Mouse (Mus musculus): Measurements from ENCODE around the gene Rab5b. TPM values are rescaled to one million over a fixed set of nuclear protein-coding genes. Genes with fewer than 3 reads are reported as not detected.
"Not testable (repeated sequence)": the region's sequence is repeated elsewhere in the genome, so short reads cannot be mapped to it uniquely, and the experiment has no call there.

Gene Rab5b
- polyA plus RNA-seq, 1 experiment from 2014 or later, result 37.8 TPM

DNA sequence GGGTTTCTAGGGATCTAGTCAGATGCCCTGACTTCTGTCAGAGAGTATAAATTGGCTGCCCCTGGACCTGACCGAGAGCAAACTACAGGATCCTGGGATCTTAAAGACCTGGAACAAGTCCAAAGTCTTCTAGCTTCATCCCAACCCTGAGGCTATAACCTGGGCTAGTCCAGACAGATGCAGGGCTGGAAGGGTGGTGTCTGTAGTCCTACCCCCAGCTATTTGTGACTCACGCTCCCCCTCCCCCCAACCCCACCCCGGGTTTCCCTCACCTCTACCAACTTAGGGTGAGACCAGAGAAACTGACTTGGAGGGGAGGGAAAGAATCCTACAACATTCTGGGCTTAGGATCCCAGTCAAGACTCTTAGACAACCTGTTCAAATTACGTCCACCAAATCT is 46.6 kb upstream of the Rab5b start:
- Histone ChIP-seq H3K4me1 (replicated peaks; ENCODE audit: control insufficient read depth, insufficient read depth, low read length) (peaks cover 6% of the 10 kb centered on the region; the same call in 1 of the 2 replicates), H3K4me3 (ENCODE audit: low read depth, low read length) (peak overlapping the region; percentile 64), H3K9me3 (ENCODE audit: control insufficient read depth) (no peaks in the 10 kb centered on the region), H3K27me3 (replicated peaks; ENCODE audit: control insufficient read depth, insufficient read depth, low read length) (no peaks in the 10 kb centered on the region), H3K4me2 (replicated peaks; ENCODE audit: low read depth) (peak overlapping the region; percentile 93), H3K27ac (ENCODE audit: low read depth, low read length) (0 out of 2 replicates have a peak overlapping the region, but pooled peaks have one; percentile 11), H3K9ac (ENCODE audit: low read depth, low read length) (peak overlapping the region; percentile 64; the same call in 1 of the 2 replicates), H3K36me3 (ENCODE audit: control insufficient read depth, insufficient read depth) (no peaks in the 10 kb centered on the region)
- ATAC-seq, result no peak
- no peak for TF ChIP-seq CTCF (IDR thresholded peaks at IDR 0.05; ENCODE audit: low read depth)
- 29% methylated on average over 4 of the region's 4 CpGs for WGBS

DNA sequence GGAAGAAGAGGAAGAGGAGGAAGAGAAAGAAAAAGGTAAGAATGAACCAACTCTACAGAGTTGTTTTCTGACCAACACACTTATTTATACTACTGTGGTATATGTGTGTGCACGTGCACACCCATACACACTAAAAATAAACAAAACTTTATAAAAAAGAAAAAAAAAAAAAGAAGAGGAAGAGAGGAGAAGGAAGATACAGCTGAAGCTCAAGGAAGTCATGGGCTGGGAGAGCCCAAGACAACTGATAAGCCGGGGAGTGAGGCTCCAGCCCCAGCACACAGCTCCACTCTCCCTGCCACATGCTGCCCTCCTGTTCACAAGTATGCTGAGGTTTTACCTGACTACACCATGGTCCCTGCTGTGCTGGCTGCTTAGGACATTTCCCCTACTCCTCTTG is 44.2 kb upstream of the Rab5b start:
- H3K36me3 ChIP-seq (ENCODE audit: control insufficient read depth, insufficient read depth), result no peaks in the 10 kb centered on the region
- peaks cover 6% of the 10 kb centered on the region; the same call in 1 of the 2 replicates for H3K4me1 ChIP-seq (replicated peaks; ENCODE audit: control insufficient read depth, insufficient read depth, low read length)
- H3K9me3 ChIP-seq (ENCODE audit: control insufficient read depth), result no peaks in the 10 kb centered on the region
- no peak overlapping the region for H3K4me3 ChIP-seq (ENCODE audit: low read depth, low read length)
- 28% methylated on average over 2 of the region's 2 CpGs for WGBS
- TF ChIP-seq CTCF (IDR thresholded peaks at IDR 0.05; ENCODE audit: low read depth), result no peak
- H3K27me3 ChIP-seq (replicated peaks; ENCODE audit: control insufficient read depth, insufficient read depth, low read length), result no peaks in the 10 kb centered on the region
- no peak for ATAC-seq
- no peak overlapping the region for H3K9ac ChIP-seq (ENCODE audit: low read depth, low read length)
- no peak overlapping the region for H3K4me2 ChIP-seq (replicated peaks; ENCODE audit: low read depth)
- no peak overlapping the region for H3K27ac ChIP-seq (ENCODE audit: low read depth, low read length)

DNA sequence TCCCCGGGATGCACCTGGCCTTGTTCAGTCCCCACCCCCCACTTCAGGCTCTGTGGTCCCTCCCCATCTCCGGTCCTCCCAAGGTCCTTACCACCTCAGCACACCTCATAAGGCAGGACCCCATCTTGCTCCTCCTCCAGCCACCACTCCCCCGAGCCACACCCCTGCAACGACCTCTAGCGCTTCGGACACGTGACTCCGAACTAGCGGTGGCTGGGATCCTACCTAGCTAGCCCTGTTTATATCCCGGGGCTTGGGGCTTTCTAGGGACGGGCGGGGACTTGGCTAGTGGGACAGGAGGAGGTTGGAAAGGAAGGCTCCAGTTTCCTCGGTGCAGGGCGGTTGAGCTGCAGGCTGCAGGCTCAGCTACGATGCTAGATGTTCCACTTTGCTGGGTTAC is 41.4 kb upstream of the Rab5b start:
- peak; percentile 42; the same call in 1 of the 2 replicates for ATAC-seq
- no peak overlapping the region for H3K9ac ChIP-seq (ENCODE audit: low read depth, low read length)

DNA sequence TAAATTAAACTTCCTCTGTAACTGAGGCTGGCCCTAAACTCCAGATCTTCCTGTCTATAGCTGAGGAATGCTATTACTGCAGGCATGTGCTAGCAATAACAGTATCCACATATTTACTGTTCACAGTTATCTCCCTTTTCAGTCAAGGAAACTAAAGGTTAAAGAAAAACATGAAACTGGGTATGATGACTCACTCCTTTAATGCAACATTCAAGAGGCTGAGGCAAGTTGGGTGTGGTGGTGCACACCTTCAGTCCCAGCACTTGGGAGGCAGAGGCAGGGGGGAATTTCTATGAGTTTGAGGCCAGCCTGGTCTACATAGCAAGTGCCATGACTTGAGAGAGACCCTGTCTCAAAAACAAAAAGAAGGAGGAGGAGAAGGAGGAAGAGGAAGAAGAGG is 35.9 kb upstream of the Rab5b start:
- Histone ChIP-seq H3K27ac (ENCODE audit: low read depth, low read length) (no peak overlapping the region), H3K4me3 (ENCODE audit: low read depth, low read length) (no peak overlapping the region), H3K4me2 (replicated peaks; ENCODE audit: low read depth) (no peak overlapping the region), H3K9me3 (ENCODE audit: control insufficient read depth) (no peaks in the 10 kb centered on the region), H3K4me1 (replicated peaks; ENCODE audit: control insufficient read depth, insufficient read depth, low read length) (no peaks in the 10 kb centered on the region), H3K36me3 (ENCODE audit: control insufficient read depth, insufficient read depth) (peaks cover 23% of the 10 kb centered on the region; the same call in 1 of the 2 replicates), H3K27me3 (replicated peaks; ENCODE audit: control insufficient read depth, insufficient read depth, low read length) (no peaks in the 10 kb centered on the region), H3K9ac (ENCODE audit: low read depth, low read length) (no peak overlapping the region)
- peak; percentile 44; the same call in 1 of the 2 replicates for ATAC-seq
- no peak for TF ChIP-seq CTCF (IDR thresholded peaks at IDR 0.05; ENCODE audit: low read depth)

More for the DNA sequence above, 41.4 kb upstream of the Rab5b start:
- Histone ChIP-seq H3K27ac (ENCODE audit: low read depth, low read length) (no peak overlapping the region), H3K36me3 (ENCODE audit: control insufficient read depth, insufficient read depth) (peaks cover 7% of the 10 kb centered on the region; the same call in 1 of the 2 replicates), H3K9me3 (ENCODE audit: control insufficient read depth) (no peaks in the 10 kb centered on the region), H3K4me2 (replicated peaks; ENCODE audit: low read depth) (peak overlapping the region; percentile 45), H3K4me1 (replicated peaks; ENCODE audit: control insufficient read depth, insufficient read depth, low read length) (no peaks in the 10 kb centered on the region), H3K27me3 (replicated peaks; ENCODE audit: control insufficient read depth, insufficient read depth, low read length) (no peaks in the 10 kb centered on the region), H3K4me3 (ENCODE audit: low read depth, low read length) (no peak overlapping the region)
- TF ChIP-seq CTCF (IDR thresholded peaks at IDR 0.05; ENCODE audit: low read depth), result no peak
- WGBS, result 8% methylated on average over 15 of the region's 15 CpGs

DNA sequence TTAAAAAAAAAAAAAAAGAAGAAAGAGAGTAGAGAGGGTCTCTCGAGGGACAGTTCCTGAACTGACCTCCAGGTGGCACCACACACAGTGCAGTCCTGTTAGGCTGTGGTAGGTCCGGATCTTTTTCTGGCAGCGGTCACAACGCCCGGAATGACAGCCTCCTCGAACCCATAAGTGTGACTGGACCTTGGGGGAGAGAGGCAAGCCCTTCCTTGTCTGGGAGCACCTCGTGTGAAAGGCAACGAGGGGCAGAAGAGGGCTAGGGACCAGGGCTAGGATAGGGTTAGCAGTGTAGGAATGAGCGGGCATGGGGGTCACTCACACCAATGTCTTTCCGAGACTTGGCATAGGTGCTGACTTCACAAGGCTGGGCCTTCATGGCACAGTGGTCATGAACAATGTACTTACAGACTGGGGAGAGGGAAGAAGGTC is 35.0 kb upstream of the Rab5b start:
- H3K27ac ChIP-seq (ENCODE audit: low read depth, low read length), result no peak overlapping the region
- no peak overlapping the region for H3K4me2 ChIP-seq (replicated peaks; ENCODE audit: low read depth)
- ATAC-seq, result peak; percentile 45
- no peak overlapping the region for H3K4me3 ChIP-seq (ENCODE audit: low read depth, low read length)
- H3K4me1 ChIP-seq (replicated peaks; ENCODE audit: control insufficient read depth, insufficient read depth, low read length), result no peaks in the 10 kb centered on the region
- no peak overlapping the region for H3K9ac ChIP-seq (ENCODE audit: low read depth, low read length)
- TF ChIP-seq CTCF (IDR thresholded peaks at IDR 0.05; ENCODE audit: low read depth), result peak; percentile 83
- H3K36me3 ChIP-seq (ENCODE audit: control insufficient read depth, insufficient read depth), result peaks cover 23% of the 10 kb centered on the region; the same call in 1 of the 2 replicates
- no peaks in the 10 kb centered on the region for H3K27me3 ChIP-seq (replicated peaks; ENCODE audit: control insufficient read depth, insufficient read depth, low read length)
- no peaks in the 10 kb centered on the region for H3K9me3 ChIP-seq (ENCODE audit: control insufficient read depth)
- 19% methylated on average over 10 of the region's 10 CpGs for WGBS

DNA sequence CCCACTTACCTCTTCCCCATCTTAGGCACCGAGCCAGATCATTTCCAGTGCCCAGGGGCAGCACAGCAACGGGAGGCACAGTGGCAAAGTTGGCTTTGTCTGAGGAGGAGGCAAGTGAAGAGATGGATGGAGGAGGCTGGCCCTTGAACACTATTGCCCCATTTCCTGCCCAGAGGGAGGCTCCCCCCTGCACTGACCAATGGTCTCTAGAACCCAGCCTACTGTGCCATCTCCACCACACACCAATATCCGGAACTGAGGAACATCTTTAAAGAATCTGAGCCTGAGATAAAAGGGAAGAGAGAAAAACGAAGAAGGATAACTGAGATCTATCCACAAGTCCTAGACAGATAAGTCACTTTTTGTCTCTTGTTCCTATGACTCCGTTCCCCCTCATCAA is 32.0 kb upstream of the Rab5b start:
- 88% methylated on average over 5 of the region's 5 CpGs for WGBS
- no peak overlapping the region for H3K27ac ChIP-seq (ENCODE audit: low read depth, low read length)
- ATAC-seq, result no peak

DNA sequence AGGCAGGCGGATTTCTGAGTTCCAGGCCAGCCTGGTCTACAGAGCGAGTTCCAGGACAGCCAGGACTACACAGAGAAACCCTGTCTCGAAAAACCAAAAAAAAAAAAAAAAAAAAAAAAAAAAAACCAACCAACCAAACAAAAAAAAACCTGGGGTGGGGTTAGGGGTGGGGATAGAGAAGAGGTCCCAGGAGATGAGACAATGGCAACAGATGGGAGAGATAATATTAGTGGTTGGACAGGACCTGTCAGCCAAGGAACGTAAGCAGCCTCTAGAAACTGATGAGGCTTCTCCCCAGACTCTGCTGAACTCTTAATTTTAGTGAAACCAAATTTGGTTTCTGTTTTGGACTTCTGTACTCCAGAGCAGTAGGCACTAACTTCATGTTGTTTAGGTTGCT is 29.4 kb upstream of the Rab5b start:
- H3K4me1 ChIP-seq (replicated peaks; ENCODE audit: control insufficient read depth, insufficient read depth, low read length); H3K9me3 ChIP-seq (ENCODE audit: control insufficient read depth); H3K4me2 ChIP-seq (replicated peaks; ENCODE audit: low read depth); H3K4me3 ChIP-seq (ENCODE audit: low read depth, low read length); H3K27me3 ChIP-seq (replicated peaks; ENCODE audit: control insufficient read depth, insufficient read depth, low read length); H3K27ac ChIP-seq (ENCODE audit: low read depth, low read length); ATAC-seq; H3K9ac ChIP-seq (ENCODE audit: low read depth, low read length): not testable (repeated sequence)
- 75% methylated on average over 3 of the region's 4 CpGs for WGBS
- H3K36me3 ChIP-seq (ENCODE audit: control insufficient read depth, insufficient read depth), result peaks cover 19% of the 10 kb centered on the region; the same call in 1 of the 2 replicates

More for the DNA sequence above, 32.0 kb upstream of the Rab5b start:
- H3K4me1 ChIP-seq (replicated peaks; ENCODE audit: control insufficient read depth, insufficient read depth, low read length), result no peaks in the 10 kb centered on the region
- H3K27me3 ChIP-seq (replicated peaks; ENCODE audit: control insufficient read depth, insufficient read depth, low read length), result no peaks in the 10 kb centered on the region
- no peak overlapping the region for H3K4me2 ChIP-seq (replicated peaks; ENCODE audit: low read depth)
- H3K9me3 ChIP-seq (ENCODE audit: control insufficient read depth), result no peaks in the 10 kb centered on the region
- H3K9ac ChIP-seq (ENCODE audit: low read depth, low read length), result no peak overlapping the region
- no peak overlapping the region for H3K4me3 ChIP-seq (ENCODE audit: low read depth, low read length)
- no peak for TF ChIP-seq CTCF (IDR thresholded peaks at IDR 0.05; ENCODE audit: low read depth)
- peaks cover 19% of the 10 kb centered on the region; the same call in 1 of the 2 replicates for H3K36me3 ChIP-seq (ENCODE audit: control insufficient read depth, insufficient read depth)
